Mouse (Mus musculus) CH12.LX (cell line): ENCODE results near the gene Gpr142. TPM values are rescaled to one million over a fixed set of nuclear protein-coding genes. Genes with fewer than 3 reads are reported as not detected.

Experiments
- DNase-seq: peaks from one replicate; pipeline ENCODE4 v3.0.0-alpha.2; 2013; ENCODE audit errors: extremely low read depth
- H3K27ac ChIP-seq: 2 replicates; pipeline ENCODE4 v1.5.1; 2012; ENCODE audit warnings: low read depth, mild to moderate bottlenecking, control low read depth, moderate library complexity; ENCODE audit not compliant: insufficient read depth
- H3K27me3 ChIP-seq: replicated peaks from 2 replicates; pipeline ENCODE3; 2012; ENCODE audit warnings: inconsistent platforms
- H3K36me3 ChIP-seq, 2 experiments: replicated peaks in 1 of 2; 2 replicates each; pipeline versions ENCODE3 to v1.6.1; 2012; ENCODE audit warnings: inconsistent platforms in 1 of 2, low read length in 1 of 2, mild to moderate bottlenecking in 1 of 2, mixed read lengths in 1 of 2, moderate library complexity in 1 of 2; ENCODE audit not compliant: control insufficient read depth in 1 of 2, insufficient read depth in 1 of 2
- H3K4me1 ChIP-seq, 2 experiments: 2 replicates each; pipeline ENCODE4 v1.6.1; 2012; ENCODE audit warnings: inconsistent platforms in 1 of 2, moderate library complexity in 1 of 2; ENCODE audit not compliant: insufficient read depth in 2 of 2, control insufficient read depth in 1 of 2
- H3K4me2 ChIP-seq: 2 replicates; pipeline ENCODE4 v1.6.1; 2012; ENCODE audit warnings: low read depth, mild to moderate bottlenecking, control low read depth; ENCODE audit not compliant: poor library complexity, insufficient read depth, severe bottlenecking
- H3K4me3 ChIP-seq, 3 experiments: fragments of 150-350 bp in 1 of 3; sonication (generic) in 1 of 3; replicated peaks in 1 of 3; 2 replicates each; pipeline versions ENCODE3 to v1.5.1; 2011 to 2012; ENCODE audit warnings: low read depth in 2 of 3, low read length in 2 of 3, mild to moderate bottlenecking in 2 of 3, moderate library complexity in 2 of 3, control low read depth in 1 of 3, improper control_type of control experiment in 1 of 3, inconsistent platforms in 1 of 3, mixed read lengths in 1 of 3; ENCODE audit not compliant: poor library complexity in 1 of 3
- H3K79me2 ChIP-seq: replicated peaks from 2 replicates; pipeline ENCODE4 v1.6.1; 2012; ENCODE audit warnings: mild to moderate bottlenecking, moderate library complexity; ENCODE audit not compliant: control insufficient read depth, poor library complexity, insufficient read depth, severe bottlenecking; ENCODE audit errors: extremely low read depth
- H3K9ac ChIP-seq: 2 replicates; pipeline ENCODE4 v1.6.1; 2012; ENCODE audit warnings: low read depth, mild to moderate bottlenecking, control low read depth, moderate library complexity; ENCODE audit not compliant: insufficient read depth
- H3K9me3 ChIP-seq: replicated peaks from 2 replicates; pipeline ENCODE3; 2012; ENCODE audit warnings: low read length, inconsistent platforms, mixed read lengths
- BHLHE40 ChIP-seq: IDR thresholded peaks from 2 replicates; pipeline ENCODE4 v1.6.1; 2011; ENCODE audit warnings: mild to moderate bottlenecking, low read depth, low read length, improper control_type of control experiment
- CHD1 ChIP-seq: IDR thresholded peaks from 2 replicates; pipeline ENCODE4 v1.6.1; 2012; ENCODE audit warnings: low read depth, low read length, improper control_type of control experiment, inconsistent platforms
- CHD2 ChIP-seq: IDR thresholded peaks from 2 replicates; pipeline ENCODE4 v1.6.1; 2011; ENCODE audit warnings: low read length, improper control_type of control experiment
- CTCF ChIP-seq, 2 experiments: IDR thresholded peaks in 1 of 2; conservative IDR thresholded peaks in 1 of 2; 2 replicates each; pipeline ENCODE4 v1.5.1; 2011 to 2012; ENCODE audit warnings: low read depth in 2 of 2, low read length in 2 of 2, improper control_type of control experiment in 1 of 2, inconsistent platforms in 1 of 2, mild to moderate bottlenecking in 1 of 2, moderate library complexity in 1 of 2
- ETS1 ChIP-seq: conservative IDR thresholded peaks from 2 replicates; pipeline ENCODE4 v1.6.1; 2012; ENCODE audit warnings: low read depth, mild to moderate bottlenecking, inconsistent platforms, low read length, improper control_type of control experiment, moderate library complexity
- GABPA ChIP-seq: IDR thresholded peaks from 2 replicates; pipeline ENCODE4 v1.6.1; 2012; ENCODE audit warnings: low read depth, low read length, improper control_type of control experiment, inconsistent platforms; ENCODE audit not compliant: insufficient replicate concordance
- HCFC1 ChIP-seq: IDR thresholded peaks from 2 replicates; pipeline ENCODE4 v1.6.1; 2012; ENCODE audit warnings: low read depth, mild to moderate bottlenecking, inconsistent platforms, low read length, improper control_type of control experiment
- IRF4 ChIP-seq: IDR thresholded peaks from 2 replicates; pipeline ENCODE4 v1.6.1; 2014; ENCODE audit warnings: low read depth, mild to moderate bottlenecking, inconsistent platforms, low read length, improper control_type of control experiment
- JUND ChIP-seq: conservative IDR thresholded peaks from 2 replicates; pipeline ENCODE4 v1.6.1; 2011; ENCODE audit warnings: low read depth, low read length, improper control_type of control experiment
- KAT2A ChIP-seq: IDR thresholded peaks from 2 replicates; pipeline ENCODE4 v1.6.1; 2012; ENCODE audit warnings: low read length, improper control_type of control experiment, inconsistent platforms; ENCODE audit not compliant: insufficient replicate concordance
- PAX5 ChIP-seq: IDR thresholded peaks from 2 replicates; pipeline ENCODE4 v1.6.1; 2012; ENCODE audit warnings: low read length, inconsistent platforms, mixed read lengths
- POLR2A ChIP-seq: IDR thresholded peaks from 2 replicates; pipeline ENCODE4 v1.6.1; 2011; ENCODE audit warnings: low read depth, mild to moderate bottlenecking, improper control_type of control experiment, low read length
- POLR2AphosphoS2 ChIP-seq: IDR thresholded peaks from 2 replicates; pipeline ENCODE4 v1.6.1; 2011; ENCODE audit warnings: low read depth, low read length, improper control_type of control experiment
- RAD21 ChIP-seq: IDR thresholded peaks from 2 replicates; pipeline ENCODE4 v1.6.1; 2011; ENCODE audit warnings: low read depth, mild to moderate bottlenecking, low read length, improper control_type of control experiment, moderate library complexity
- RCOR1 ChIP-seq: conservative IDR thresholded peaks from 2 replicates; pipeline ENCODE4 v1.6.1; 2012; ENCODE audit warnings: low read depth, mild to moderate bottlenecking, inconsistent platforms, low read length, improper control_type of control experiment
- SIN3A ChIP-seq: IDR thresholded peaks from 2 replicates; pipeline ENCODE4 v1.6.1; 2012; ENCODE audit warnings: low read length, improper control_type of control experiment, inconsistent platforms
- UBTF ChIP-seq: IDR thresholded peaks from 2 replicates; pipeline ENCODE4 v1.6.1; 2012; ENCODE audit warnings: low read depth, mild to moderate bottlenecking, inconsistent platforms, low read length, improper control_type of control experiment, moderate library complexity
- USF2 ChIP-seq: conservative IDR thresholded peaks from 2 replicates; pipeline ENCODE4 v1.6.1; 2011; ENCODE audit warnings: low read depth, low read length, improper control_type of control experiment
- ZC3H11A ChIP-seq: IDR thresholded peaks from 2 replicates; pipeline ENCODE4 v1.6.1; 2012; ENCODE audit warnings: low read depth, mild to moderate bottlenecking, inconsistent platforms, low read length, improper control_type of control experiment
- ZNF384 ChIP-seq: IDR thresholded peaks from 2 replicates; pipeline ENCODE4 v1.6.1; 2012; ENCODE audit warnings: low read depth, low read length, improper control_type of control experiment, inconsistent platforms
- dilution Hi-C: fragments of 300-500 bp; cut with MboI; formaldehyde crosslinking; loops from 2 replicates; pipeline ENCODE4 v1.14.3; 2020; ENCODE audit warnings: low sequenced_read_pairs; ENCODE audit not compliant: extremely low pct_unique_long_range_greater_than_20kb, extremely low pct_ligation_motif_present
- in situ Hi-C: fragments of 300-500 bp; cut with MboI; formaldehyde crosslinking; loops from 3 replicates; pipeline ENCODE4 v1.14.3; 2019; ENCODE audit warnings: low sequenced_read_pairs, low pct_ligation_motif_present, low pct_unique_long_range_greater_than_20kb, mixed read lengths
- polyA plus RNA-seq: library from polyadenylated mRNA; unstranded; fragments of >175 nt; gene quantifications from 2 replicates; pipeline ENCODE4 v1.2.1, GENCODE M21; 2012; ENCODE audit warnings: low read depth; ENCODE audit not compliant: insufficient read length
- total RNA-seq, 2 experiments: library from RNA; depleted of rRNA; stranded (reverse); fragments of 300-350 nt in 1 of 2; fragments of >200 nt in 1 of 2; gene quantifications; 2 replicates each; pipeline ENCODE4 v1.2.3; 2012 to 2014

Gene Gpr142
- total and polyA plus RNA-seq, 3 experiments: not detected

GRCm38 (mm10) chr11:114803990-114804389, 5.3 kb downstream of the Gpr142 start:
- no peak overlapping the region for H3K9ac ChIP-seq
- TF ChIP-seq PAX5: no peak
- TF ChIP-seq USF2: no peak
- no peak for TF ChIP-seq ZC3H11A
- TF ChIP-seq SIN3A: no peak
- TF ChIP-seq KAT2A: no peak
- no peak for TF ChIP-seq CHD1
- TF ChIP-seq ZNF384: no peak
- no peak for TF ChIP-seq ETS1
- TF ChIP-seq UBTF: no peak
- TF ChIP-seq GABPA: no peak
- TF ChIP-seq RAD21: no peak
- TF ChIP-seq HCFC1: no peak
- TF ChIP-seq RCOR1: no peak
- TF ChIP-seq BHLHE40: no peak
- no peak for TF ChIP-seq JUND
- no peak for TF ChIP-seq CHD2
- no peak for TF ChIP-seq IRF4
- TF ChIP-seq POLR2AphosphoS2: no peak
- no peak for TF ChIP-seq POLR2A
- no peak for TF ChIP-seq CTCF (conservative IDR thresholded peaks at IDR 0.05 in 1 of 2, IDR thresholded peaks at IDR 0.05 in 1 of 2; ENCODE audit: low read depth in 2 of 2, low read length in 2 of 2)
- H3K4me2 ChIP-seq: no peak overlapping the region
- no peaks in the 10 kb centered on the region for H3K36me3 ChIP-seq
- H3K4me3 ChIP-seq: no peak overlapping the region
- no peaks in the 10 kb centered on the region for H3K79me2 ChIP-seq
- peaks cover 7% of the 10 kb centered on the region for H3K9me3 ChIP-seq
- in situ Hi-C loops (no loop called here), dilution Hi-C loops (no loop called here)
- peaks cover 7 to 17% of the 10 kb centered on the region in 2 experiments for H3K4me1 ChIP-seq
- no peak for DNase-seq
- no peak overlapping the region for H3K27ac ChIP-seq
- H3K27me3 ChIP-seq: peaks cover 27% of the 10 kb centered on the region

- dilution Hi-C loops: no loop called here
- Histone ChIP-seq H3K4me1 (peaks cover 7 to 17% of the 10 kb centered on the region in 2 experiments), H3K9ac (no peak overlapping the region), H3K4me2 (no peak overlapping the region), H3K9me3 (peaks cover 1% of the 10 kb centered on the region), H3K27ac (no peak overlapping the region), H3K36me3 (no peaks in the 10 kb centered on the region), H3K4me3 (no peak overlapping the region), H3K27me3 (peaks cover 15% of the 10 kb centered on the region), H3K79me2 (no peaks in the 10 kb centered on the region)
- in situ Hi-C loops: no loop called here
- no peak for DNase-seq
- TF ChIP-seq POLR2A (no peak), JUND (no peak), PAX5 (no peak)
Measured at GRCm38 (mm10) chr11:114807025-114807424, 8.3 kb downstream of the Gpr142 start.
